Mouse (Mus musculus): ENCODE measurements at regions not wholly inside any gene's neighbourhood (a gene's known extent, or its start where the extent isn't known, plus 50 kb on each side); places are given as distances from the start of the nearest gene placed in this dataset.

- DNase-seq: no peak
Measured at GRCm38 (mm10) chr8:6227901-6228300, 1122.8 kb upstream of the Slc10a2 start.

- DNase-seq: no peak
Measured at GRCm38 (mm10) chr8:6225194-6225593, 1120.0 kb upstream of the Slc10a2 start.

- DNase-seq: no peak
Measured at GRCm38 (mm10) chr8:6207617-6208349, 1102.6 kb upstream of the Slc10a2 start.

GRCm38 (mm10) chr8:6204051-6204745, 1099.0 kb upstream of the Slc10a2 start:
- DNase-seq: no peak

GRCm38 (mm10) chr8:6191431-6191830, 1086.3 kb upstream of the Slc10a2 start:
- DNase-seq: no peak

GRCm38 (mm10) chr8:6188422-6188821, 1083.3 kb upstream of the Slc10a2 start:
- DNase-seq: no peak

GRCm38 (mm10) chr8:6186561-6186960, 1081.4 kb upstream of the Slc10a2 start:
- DNase-seq: no peak

GRCm38 (mm10) chr8:6179602-6180001, 1074.5 kb upstream of the Slc10a2 start:
- no peak for DNase-seq

- no peak for DNase-seq
Measured at GRCm38 (mm10) chr8:6166433-6166832, 1061.3 kb upstream of the Slc10a2 start.

GRCm38 (mm10) chr8:6165230-6165629, 1060.1 kb upstream of the Slc10a2 start:
- DNase-seq: no peak

- no peak for DNase-seq
Measured at GRCm38 (mm10) chr8:6164758-6165157, 1059.6 kb upstream of the Slc10a2 start.

GRCm38 (mm10) chr8:6144588-6144987, 1039.4 kb upstream of the Slc10a2 start:
- no peak for DNase-seq

GRCm38 (mm10) chr8:6140090-6140489, 1034.9 kb upstream of the Slc10a2 start:
- DNase-seq: no peak

GRCm38 (mm10) chr8:6139171-6139570, 1034.0 kb upstream of the Slc10a2 start:
- DNase-seq: no peak

GRCm38 (mm10) chr8:6132243-6132751, 1027.1 kb upstream of the Slc10a2 start:
- DNase-seq: no peak

- no peak for DNase-seq
Measured at GRCm38 (mm10) chr8:6125265-6125664, 1020.1 kb upstream of the Slc10a2 start.

GRCm38 (mm10) chr8:6119506-6119905, 1014.4 kb upstream of the Slc10a2 start:
- no peak for DNase-seq

GRCm38 (mm10) chr8:6111351-6111750, 1006.2 kb upstream of the Slc10a2 start:
- DNase-seq: no peak

- DNase-seq: no peak
Measured at GRCm38 (mm10) chr8:6090028-6090427, 984.9 kb upstream of the Slc10a2 start.

- DNase-seq: peak; percentile 81
Measured at GRCm38 (mm10) chr8:6043939-6044577, 938.9 kb upstream of the Slc10a2 start.

GRCm38 (mm10) chr8:6012206-6012605, 907.1 kb upstream of the Slc10a2 start:
- DNase-seq: no peak

GRCm38 (mm10) chr8:6011182-6011581, 906.0 kb upstream of the Slc10a2 start:
- no peak for DNase-seq

- DNase-seq: no peak
Measured at GRCm38 (mm10) chr8:6010712-6011111, 905.6 kb upstream of the Slc10a2 start.

- DNase-seq: no peak
Measured at GRCm38 (mm10) chr8:6002612-6003011, 897.5 kb upstream of the Slc10a2 start.
